Mouse (Mus musculus) liver, embryonic 11.5 days (tissue): ENCODE results near the gene Cox19. TPM values are rescaled to one million over a fixed set of nuclear protein-coding genes. Genes with fewer than 3 reads are reported as not detected.

Experiments
- ATAC-seq: fragments of 200-750 bp; cut with Nextera tagmentation; replicated peaks from 2 replicates; pipeline ENCODE4 v1.8.0; 2017; ENCODE audit warnings: moderate number of reproducible peaks, mild to moderate bottlenecking, moderate TSS enrichment, moderate library complexity; ENCODE audit not compliant: low FRiP score
- DNase-seq: peaks from one replicate; pipeline ENCODE4 v3.0.0-alpha.2; 2017; ENCODE audit warnings: low spot score
- H3K27ac ChIP-seq: fragments of 300-500 bp; sonication (generic); 2 replicates; pipeline ENCODE4 v1.5.1; 2014; ENCODE audit warnings: mild to moderate bottlenecking, low read depth, low read length, control low read depth
- H3K27me3 ChIP-seq: fragments of 300-500 bp; sonication (generic); replicated peaks from 2 replicates; pipeline ENCODE4 v1.6.1; 2014; ENCODE audit warnings: low read length, mixed read lengths; ENCODE audit not compliant: control insufficient read depth, insufficient read depth
- H3K36me3 ChIP-seq: fragments of 300-500 bp; sonication (generic); 2 replicates; pipeline ENCODE4 v1.6.1; 2014; ENCODE audit warnings: mild to moderate bottlenecking, low read length, moderate library complexity, mixed read lengths; ENCODE audit not compliant: control insufficient read depth, insufficient read depth
- H3K4me1 ChIP-seq: fragments of 300-500 bp; sonication (generic); replicated peaks from 2 replicates; pipeline ENCODE4 v1.6.1; 2014; ENCODE audit warnings: low read length, mixed read lengths; ENCODE audit not compliant: control insufficient read depth, insufficient read depth
- H3K4me2 ChIP-seq: fragments of 300-500 bp; sonication (generic); 2 replicates; pipeline ENCODE4 v1.6.1; 2014; ENCODE audit warnings: mild to moderate bottlenecking, control low read depth, moderate library complexity
- H3K4me3 ChIP-seq: fragments of 300-500 bp; sonication (generic); 2 replicates; pipeline ENCODE4 v1.5.1; 2014; ENCODE audit warnings: low read depth, low read length, control low read depth
- H3K9ac ChIP-seq: fragments of 300-500 bp; sonication (generic); 2 replicates; pipeline ENCODE4 v1.6.1; 2014; ENCODE audit warnings: low read depth, low read length, control low read depth
- H3K9me3 ChIP-seq: fragments of 300-500 bp; sonication (generic); 2 replicates; pipeline ENCODE4 v1.6.1; 2016; ENCODE audit warnings: low read length, inconsistent platforms, mixed read lengths; ENCODE audit not compliant: control insufficient read depth
- WGBS: fragments of 180-500 bp; shearing (Covaris S2); extraction: QIAGEN DNeasy Blood & Tissue Kit; methylation state at CpG from one replicate; pipeline ENCODE4 v1.1.7; 2014; 5-methylcytosine and 5-hydroxymethylcytosine counted together
- polyA plus RNA-seq: library from polyadenylated mRNA; unstranded; fragments of >200 nt; fragmentation: Nextera tagmentation; extraction: Ambion mirVana; gene quantifications from 2 replicates; pipeline ENCODE4 v1.2.1, GENCODE M21; 2014

Cox19 gene
- polyA plus RNA-seq, 1 experiment from 2014 or later = 98.1 TPM

DNA sequence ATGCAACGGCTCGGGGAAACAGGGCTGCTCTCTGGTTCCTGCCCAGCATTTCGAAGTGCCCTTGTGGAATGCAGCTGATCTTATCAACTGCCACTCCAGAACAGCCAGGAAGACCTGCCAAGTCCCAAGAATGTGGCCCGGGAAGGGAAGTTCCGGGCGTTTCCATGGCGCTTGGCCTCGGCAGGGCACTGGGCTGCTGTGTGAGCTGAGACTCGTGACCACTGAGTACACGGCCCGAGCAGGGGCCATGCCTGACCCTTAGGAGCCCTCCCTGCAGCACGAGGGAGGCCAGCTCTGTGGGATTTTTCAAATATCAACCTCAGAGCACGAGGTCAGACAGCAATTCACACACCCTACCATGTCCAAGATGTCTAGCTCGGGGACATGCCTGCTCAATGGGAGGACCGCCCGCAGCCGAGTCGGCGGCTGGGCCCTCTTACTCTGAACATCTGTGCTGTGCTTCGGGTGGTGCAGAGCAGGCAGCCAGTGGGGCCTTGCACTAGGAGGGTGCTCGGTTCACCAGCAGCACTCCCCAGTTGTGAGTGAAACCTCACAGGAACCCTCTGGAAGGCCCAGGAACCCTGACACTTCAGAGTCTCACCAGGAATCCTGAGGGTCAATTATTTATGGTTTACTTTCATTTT lies 27.9 kb upstream of the Cox19 start:
- ATAC-seq (no peak), DNase-seq (no peak)
- H3K9me3 ChIP-seq = no peaks in the 10 kb centered on the region
- H3K4me2 ChIP-seq = peak overlapping the region; percentile 76
- H3K4me1 ChIP-seq = peaks cover 87% of the 10 kb centered on the region
- peak overlapping the region; percentile 75 for H3K4me3 ChIP-seq
- H3K9ac ChIP-seq = peak overlapping the region; percentile 80
- peak overlapping the region; percentile 99 for H3K27ac ChIP-seq
- no peaks in the 10 kb centered on the region; the same call in 1 of the 2 replicates for H3K36me3 ChIP-seq
- WGBS = 20% methylated on average over 21 of the region's 21 CpGs
- H3K27me3 ChIP-seq = no peaks in the 10 kb centered on the region

DNA sequence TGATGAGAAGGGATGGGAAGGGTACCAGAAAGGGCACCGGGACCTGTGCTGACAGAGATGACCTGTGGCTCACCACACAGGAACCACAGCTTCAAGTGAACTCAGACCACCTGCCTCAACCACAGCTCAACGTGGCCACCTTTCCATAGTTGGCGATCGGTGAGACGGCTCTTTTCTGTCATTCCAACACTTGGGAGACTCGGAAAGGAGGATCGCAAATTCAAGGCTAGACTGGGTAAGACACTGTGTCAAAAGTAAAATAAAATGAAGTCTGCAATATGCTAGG lies 27.0 kb upstream of the Cox19 start:
- peak overlapping the region; percentile 44 for H3K9ac ChIP-seq
- 68% methylated on average over 7 of the region's 7 CpGs for WGBS

DNA sequence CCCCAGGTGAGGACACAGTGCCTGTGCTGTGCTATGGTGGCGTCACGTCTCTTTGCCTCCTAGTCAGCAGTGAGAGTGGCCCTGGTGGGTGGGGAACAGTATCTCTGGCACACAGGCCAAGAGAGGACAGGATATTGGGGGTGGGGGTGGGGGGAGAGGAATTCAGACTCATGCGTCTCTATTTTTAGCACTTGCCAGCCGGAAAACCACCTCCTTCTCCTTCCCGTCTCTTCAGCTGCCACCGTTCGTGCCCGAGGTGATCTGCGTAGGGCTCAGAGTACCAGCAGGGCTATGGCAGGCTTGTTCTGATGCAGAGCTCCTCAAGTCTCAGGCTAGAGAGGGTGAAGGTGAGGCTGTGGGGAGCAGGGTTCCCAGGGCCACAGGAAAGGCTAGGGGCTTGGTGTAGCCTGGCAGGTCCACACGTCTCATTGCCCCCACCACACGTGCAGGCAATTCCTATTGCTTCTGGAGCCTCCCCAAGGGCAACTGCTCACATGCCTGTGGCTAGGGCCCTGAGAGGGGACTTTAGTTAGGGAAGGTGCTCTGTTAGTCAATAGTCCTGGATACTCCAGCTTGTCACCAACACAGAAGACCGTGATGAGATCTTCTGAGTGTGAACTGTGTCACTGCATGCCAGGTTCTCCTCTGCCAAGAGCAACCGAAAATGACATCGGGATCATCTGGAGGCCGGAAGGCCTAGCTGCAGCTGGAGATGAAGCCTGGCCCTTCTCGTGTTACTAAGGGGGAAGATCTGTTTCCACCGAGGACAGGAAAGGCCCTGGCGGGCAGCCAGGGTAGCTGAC lies 26.5 kb upstream of the Cox19 start, which contains the start of gene Gpr146:
Gpr146 (plus strand) TSS at position 230 of the 803 bp plus-strand sequence.
- DNase-seq (no peak), ATAC-seq (peak; percentile 30; the same call in 1 of the 2 replicates)
- H3K27ac ChIP-seq = peak within 1 kb of the TSS; percentile 99
- no peaks in the 10 kb centered on the region for H3K27me3 ChIP-seq
- H3K4me2 ChIP-seq = peak within 1 kb of the TSS; percentile 76
- peak within 1 kb of the TSS; percentile 80 for H3K9ac ChIP-seq
- H3K36me3 ChIP-seq = no peaks in the 10 kb centered on the region
- 34% methylated on average over 18 of the region's 18 CpGs for WGBS
- H3K9me3 ChIP-seq = no peaks in the 10 kb centered on the region
- peak within 1 kb of the TSS; percentile 75 for H3K4me3 ChIP-seq
- peaks cover 85% of the 10 kb centered on the region for H3K4me1 ChIP-seq

More for the DNA sequence above, 27.0 kb upstream of the Cox19 start:
- Histone ChIP-seq H3K4me2 (peak overlapping the region; percentile 76), H3K4me1 (peaks cover 85% of the 10 kb centered on the region), H3K27me3 (no peaks in the 10 kb centered on the region), H3K9me3 (no peaks in the 10 kb centered on the region), H3K27ac (peak overlapping the region; percentile 99), H3K4me3 (peak overlapping the region; percentile 75), H3K36me3 (no peaks in the 10 kb centered on the region)
- DNase-seq = no peak
- ATAC-seq = no peak

DNA sequence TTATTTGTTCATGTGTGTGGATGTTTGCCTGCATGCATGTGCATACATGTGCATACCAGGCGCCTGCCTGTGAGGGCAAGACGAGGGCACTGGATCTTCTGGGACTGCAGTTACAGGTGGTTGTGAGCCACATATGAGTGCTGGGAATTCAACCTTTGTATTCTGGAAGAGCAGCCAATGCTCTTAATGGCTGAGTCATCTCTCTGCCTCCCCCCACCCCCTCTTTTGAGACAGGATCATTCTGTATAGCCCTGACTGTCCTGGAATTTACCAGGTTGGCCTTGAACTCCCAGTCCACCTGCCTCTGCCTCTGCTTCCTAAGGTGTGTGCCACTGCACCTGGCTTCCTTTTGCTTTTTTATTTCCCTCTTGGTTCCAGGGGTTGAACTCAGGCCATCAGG lies 23.6 kb upstream of the Cox19 start:
- H3K9me3 ChIP-seq = no peaks in the 10 kb centered on the region
- WGBS = 79% methylated on average over 2 of the region's 2 CpGs
- H3K9ac ChIP-seq = 0 out of 2 replicates have a peak overlapping the region, but pooled peaks have one; percentile 23
- no peak overlapping the region for H3K4me2 ChIP-seq
- no peaks in the 10 kb centered on the region for H3K36me3 ChIP-seq
- H3K27me3 ChIP-seq = no peaks in the 10 kb centered on the region
- no peak overlapping the region for H3K4me3 ChIP-seq
- H3K27ac ChIP-seq = no peak overlapping the region
- H3K4me1 ChIP-seq = peaks cover 93% of the 10 kb centered on the region
- ATAC-seq = no peak
- no peak for DNase-seq

DNA sequence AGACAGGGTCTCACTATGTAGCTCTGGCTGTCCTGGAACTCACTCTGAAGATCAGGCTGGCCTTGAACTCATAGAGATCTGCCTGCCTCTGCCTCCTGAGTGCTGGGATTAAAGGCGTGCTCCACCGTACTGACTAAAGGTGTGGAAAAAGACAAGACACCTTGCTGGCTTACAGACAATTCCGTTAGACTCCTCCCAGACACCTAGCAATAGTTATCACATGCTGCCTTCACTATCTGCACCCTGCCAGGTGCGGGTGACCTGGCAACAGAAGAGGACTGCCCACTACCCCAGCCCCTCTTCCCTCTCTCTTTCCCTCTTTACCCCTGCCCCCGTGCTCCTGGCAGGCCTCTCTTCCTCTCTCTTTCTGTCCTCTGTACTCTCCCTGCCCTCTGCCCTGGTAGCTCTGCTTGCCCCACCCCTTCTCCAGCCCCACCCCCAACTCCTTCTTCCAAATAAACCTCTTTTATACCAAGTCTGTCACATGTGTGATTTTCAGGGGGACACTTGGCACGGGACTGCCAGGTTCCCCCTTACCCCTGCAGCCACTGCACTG lies 22.7 kb upstream of the Cox19 start:
- no peaks in the 10 kb centered on the region for H3K9me3 ChIP-seq
- no peak for ATAC-seq
- no peak for DNase-seq
- H3K27ac ChIP-seq = peak overlapping the region; percentile 19; the same call in 1 of the 2 replicates
- 60% methylated on average over 6 of the region's 6 CpGs for WGBS
- H3K9ac ChIP-seq = no peak overlapping the region
- no peaks in the 10 kb centered on the region for H3K27me3 ChIP-seq
- no peaks in the 10 kb centered on the region for H3K36me3 ChIP-seq
- peaks cover 91% of the 10 kb centered on the region for H3K4me1 ChIP-seq
- H3K4me3 ChIP-seq = no peak overlapping the region
- H3K4me2 ChIP-seq = no peak overlapping the region

DNA sequence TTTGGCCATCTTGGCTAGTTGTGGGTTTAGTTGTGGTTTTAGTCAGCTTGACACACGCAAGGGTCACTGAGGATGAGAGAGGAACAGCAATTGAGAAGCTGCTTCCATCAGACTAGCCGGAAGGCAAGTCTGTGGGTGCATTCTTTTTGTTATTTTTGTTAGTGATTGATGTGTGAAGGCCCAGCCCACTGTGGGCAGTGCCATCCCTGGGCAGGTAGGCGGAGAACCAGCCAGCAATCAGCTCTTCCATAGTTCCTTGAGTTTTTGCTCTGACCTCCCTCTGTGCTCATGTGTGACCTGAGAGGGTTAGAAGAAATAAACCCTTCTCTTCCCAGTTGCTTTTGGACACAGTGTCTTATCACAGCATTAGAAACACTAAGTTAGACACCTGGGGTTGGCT lies 21.9 kb upstream of the Cox19 start:
- no peak overlapping the region for H3K4me3 ChIP-seq
- no peaks in the 10 kb centered on the region for H3K36me3 ChIP-seq
- peak overlapping the region; percentile 68 for H3K27ac ChIP-seq
- H3K9ac ChIP-seq = peak overlapping the region; percentile 48
- no peaks in the 10 kb centered on the region for H3K9me3 ChIP-seq
- H3K27me3 ChIP-seq = no peaks in the 10 kb centered on the region
- ATAC-seq (no peak), DNase-seq (no peak)
- peak overlapping the region; percentile 97 for H3K4me2 ChIP-seq
- WGBS = 56% methylated on average over 3 of the region's 3 CpGs
- peaks cover 91% of the 10 kb centered on the region for H3K4me1 ChIP-seq

DNA sequence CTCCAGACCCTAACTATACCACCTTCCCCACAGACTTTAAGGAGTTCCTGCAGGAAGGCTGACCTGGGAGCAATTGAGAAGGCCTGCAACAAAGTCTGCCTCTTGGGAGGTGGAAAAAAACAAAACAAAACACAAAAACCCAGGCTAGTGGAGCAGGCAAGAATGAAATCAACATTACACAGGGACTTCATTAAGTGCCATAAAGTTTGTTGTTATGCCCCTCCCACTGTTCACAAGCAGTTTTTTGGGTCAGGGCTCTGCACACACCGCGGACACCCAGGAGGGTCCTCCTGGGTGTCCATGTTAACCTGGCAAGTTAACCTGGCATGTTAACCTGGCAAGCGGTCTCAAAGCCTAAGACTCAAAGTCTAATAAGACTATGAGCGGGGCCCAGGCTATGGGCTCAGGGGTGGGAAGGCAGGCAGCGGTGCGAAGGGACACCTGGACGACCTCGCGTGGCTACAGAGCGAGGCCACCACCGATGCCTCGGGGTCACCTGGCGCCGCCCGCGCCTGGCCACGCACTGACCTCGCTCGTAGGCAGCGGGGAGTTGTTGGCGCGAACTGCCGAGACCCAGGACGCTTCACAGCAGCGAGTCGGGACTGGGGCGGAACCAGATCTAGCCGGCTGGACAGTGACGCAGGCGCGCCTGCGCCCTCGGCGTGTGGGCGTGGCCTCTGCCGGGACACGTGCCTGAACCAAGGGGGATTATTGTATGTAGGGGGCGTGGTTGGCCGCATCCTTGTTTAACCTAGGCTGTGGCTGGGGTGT lies 20.6 kb upstream of the Cox19 start:
- Histone ChIP-seq H3K9ac (peak overlapping the region; percentile 97), H3K4me2 (peak overlapping the region; percentile 97), H3K27me3 (no peaks in the 10 kb centered on the region), H3K9me3 (no peaks in the 10 kb centered on the region), H3K4me1 (peaks cover 83% of the 10 kb centered on the region), H3K36me3 (no peaks in the 10 kb centered on the region), H3K27ac (peak overlapping the region; percentile 93), H3K4me3 (peak overlapping the region; percentile 67)
- peak; percentile 89 for ATAC-seq
- WGBS = 2% methylated on average over 39 of the region's 39 CpGs
- DNase-seq = peak; percentile 94

DNA sequence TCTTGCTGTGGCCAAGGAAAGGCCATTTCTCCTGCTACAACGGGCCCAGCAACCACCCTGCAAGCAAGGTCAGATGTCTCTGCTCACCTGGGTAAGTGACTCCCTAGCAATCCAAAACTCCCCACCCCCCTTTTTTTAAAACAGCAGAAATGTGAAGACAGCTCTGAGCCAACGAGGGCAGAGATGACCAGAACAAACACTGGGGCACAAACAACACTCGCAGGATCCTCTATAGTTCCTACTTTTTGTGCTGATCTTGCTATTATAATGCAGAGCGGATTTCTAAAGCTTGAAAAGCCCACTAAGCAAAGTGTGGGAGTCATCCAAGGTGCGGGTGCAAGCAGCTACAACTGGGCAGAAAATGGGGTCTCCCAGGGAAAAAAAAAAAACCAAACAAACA lies 19.9 kb upstream of the Cox19 start:
- Histone ChIP-seq H3K9ac (peak overlapping the region; percentile 97), H3K4me2 (peak overlapping the region; percentile 97), H3K27ac (peak overlapping the region; percentile 93), H3K9me3 (no peaks in the 10 kb centered on the region), H3K4me3 (peak overlapping the region; percentile 67), H3K4me1 (peaks cover 83% of the 10 kb centered on the region), H3K36me3 (no peaks in the 10 kb centered on the region), H3K27me3 (no peaks in the 10 kb centered on the region)
- ATAC-seq = no peak
- DNase-seq = no peak
- WGBS = 51% methylated on average over 5 of the region's 5 CpGs
